Mouse (Mus musculus) forebrain, embryonic 11.5 days (tissue): ENCODE data around the gene Mfsd5. TPM values are rescaled to one million over a fixed set of nuclear protein-coding genes. Genes with fewer than 3 reads are reported as not detected.
A peak's percentile ranks its signal among the peaks of the same experiment; 100 is the strongest.

Experiments
- ATAC-seq: fragments of 200-750 bp; cut with Nextera tagmentation; replicated peaks from 2 replicates; pipeline ENCODE4 v1.8.0; 2017; ENCODE audit warnings: moderate TSS enrichment; ENCODE audit not compliant: low FRiP score
- DNase-seq: peaks from one replicate; pipeline ENCODE4 v3.0.0-alpha.2; 2017; ENCODE audit warnings: low spot score
- H3K27ac ChIP-seq: fragments of 300-500 bp; sonication (generic); 2 replicates; pipeline ENCODE4 v1.5.1; 2014; ENCODE audit warnings: low read depth, low read length
- H3K27me3 ChIP-seq: fragments of 300-500 bp; sonication (generic); 2 replicates; pipeline ENCODE4 v1.6.1; 2014; ENCODE audit warnings: mild to moderate bottlenecking, low read length, mixed read lengths; ENCODE audit not compliant: control insufficient read depth, insufficient read depth
- H3K36me3 ChIP-seq: fragments of 300-500 bp; sonication (generic); 2 replicates; pipeline ENCODE4 v1.6.1; 2014; ENCODE audit warnings: mild to moderate bottlenecking, low read length, moderate library complexity, mixed read lengths; ENCODE audit not compliant: control insufficient read depth, insufficient read depth
- H3K4me1 ChIP-seq: fragments of 300-500 bp; sonication (generic); replicated peaks from 2 replicates; pipeline ENCODE4 v1.6.1; 2014; ENCODE audit warnings: low read length, mixed read lengths; ENCODE audit not compliant: control insufficient read depth, insufficient read depth
- H3K4me2 ChIP-seq: fragments of 300-500 bp; sonication (generic); 2 replicates; pipeline ENCODE4 v1.6.1; 2014; ENCODE audit warnings: low read depth, mild to moderate bottlenecking, low read length, moderate library complexity, mixed read lengths; ENCODE audit not compliant: severe bottlenecking
- H3K4me3 ChIP-seq: fragments of 300-500 bp; sonication (generic); 2 replicates; pipeline ENCODE4 v1.5.1; 2014; ENCODE audit warnings: low read depth, low read length
- H3K9ac ChIP-seq: fragments of 300-500 bp; sonication (generic); 2 replicates; pipeline ENCODE4 v1.6.1; 2014; ENCODE audit warnings: low read length
- H3K9me3 ChIP-seq: fragments of 300-500 bp; sonication (generic); 2 replicates; pipeline ENCODE4 v1.6.1; 2016; ENCODE audit warnings: low read length, mixed read lengths; ENCODE audit not compliant: control insufficient read depth
- WGBS: fragments of 180-500 bp; shearing (Covaris S2); extraction: QIAGEN DNeasy Blood & Tissue Kit; methylation state at CpG from one replicate; pipeline ENCODE4 v1.1.7; 2014; 5-methylcytosine and 5-hydroxymethylcytosine counted together
- polyA plus RNA-seq: library from polyadenylated mRNA; unstranded; fragments of >200 nt; fragmentation: Nextera tagmentation; extraction: Ambion mirVana; gene quantifications from 2 replicates; pipeline ENCODE4 v1.2.1, GENCODE M21; 2014

Gene Mfsd5
- polyA plus RNA-seq, 1 experiment from 2014 or later, result 55.6 TPM

- Histone ChIP-seq H3K27me3 (peaks cover 17% of the 10 kb centered on the region), H3K4me2 (no peak overlapping the region), H3K4me1 (peaks cover 18% of the 10 kb centered on the region), H3K9me3 (no peaks in the 10 kb centered on the region), H3K27ac (no peak overlapping the region), H3K9ac (no peak overlapping the region), H3K36me3 (no peaks in the 10 kb centered on the region), H3K4me3 (no peak overlapping the region)
- ATAC-seq (no peak), DNase-seq (no peak)
- 86% methylated on average over 11 of the region's 11 CpGs for WGBS
Observed at GRCm38 (mm10) chr15:102239851-102240250, 39.4 kb upstream of the Mfsd5 start.

- DNase-seq (no peak), ATAC-seq (no peak)
- H3K4me2 ChIP-seq, result no peak overlapping the region
- no peak overlapping the region for H3K9ac ChIP-seq
- peaks cover 24% of the 10 kb centered on the region for H3K27me3 ChIP-seq
- H3K36me3 ChIP-seq, result no peaks in the 10 kb centered on the region
- H3K9me3 ChIP-seq, result no peaks in the 10 kb centered on the region
- peaks cover 14% of the 10 kb centered on the region for H3K4me1 ChIP-seq
- H3K27ac ChIP-seq, result no peak overlapping the region
- WGBS, result 83% methylated on average over 4 of the region's 4 CpGs
- H3K4me3 ChIP-seq, result no peak overlapping the region
Observed at GRCm38 (mm10) chr15:102240607-102241006, 38.6 kb upstream of the Mfsd5 start.

- Histone ChIP-seq H3K36me3 (no peaks in the 10 kb centered on the region), H3K27me3 (peaks cover 34% of the 10 kb centered on the region), H3K4me3 (no peak overlapping the region), H3K27ac (no peak overlapping the region), H3K4me2 (no peak overlapping the region), H3K9me3 (no peaks in the 10 kb centered on the region), H3K4me1 (peaks cover 22% of the 10 kb centered on the region), H3K9ac (no peak overlapping the region)
- 28% methylated on average over 12 of the region's 12 CpGs for WGBS
- DNase-seq (no peak), ATAC-seq (no peak)
Observed at GRCm38 (mm10) chr15:102242404-102243228, 36.6 kb upstream of the Mfsd5 start.

- DNase-seq (no peak), ATAC-seq (no peak)
- H3K4me2 ChIP-seq, result peak overlapping the region; percentile 26; the same call in 1 of the 2 replicates
- H3K36me3 ChIP-seq, result no peaks in the 10 kb centered on the region
- 10% methylated on average over 22 of the region's 22 CpGs for WGBS
- H3K27me3 ChIP-seq, result peaks cover 35% of the 10 kb centered on the region
- no peak overlapping the region for H3K4me3 ChIP-seq
- H3K4me1 ChIP-seq, result peaks cover 23% of the 10 kb centered on the region
- H3K9me3 ChIP-seq, result no peaks in the 10 kb centered on the region
- no peak overlapping the region; the same call in 1 of the 2 replicates for H3K9ac ChIP-seq
- no peak overlapping the region for H3K27ac ChIP-seq
Observed at GRCm38 (mm10) chr15:102243229-102244190, 35.7 kb upstream of the Mfsd5 start.

GRCm38 (mm10) chr15:102244306-102245191 lies 34.7 kb upstream of the Mfsd5 start:
- H3K27ac ChIP-seq, result no peak overlapping the region
- 8% methylated on average over 19 of the region's 19 CpGs for WGBS
- H3K9ac ChIP-seq, result peak overlapping the region; percentile 12; the same call in 1 of the 2 replicates
- peaks cover 33% of the 10 kb centered on the region for H3K4me1 ChIP-seq
- H3K4me2 ChIP-seq, result peak overlapping the region; percentile 78; the same call in 1 of the 2 replicates
- H3K4me3 ChIP-seq, result peak overlapping the region; percentile 54
- DNase-seq, result no peak
- H3K9me3 ChIP-seq, result no peaks in the 10 kb centered on the region
- H3K27me3 ChIP-seq, result peaks cover 39% of the 10 kb centered on the region
- no peaks in the 10 kb centered on the region for H3K36me3 ChIP-seq
- no peak for ATAC-seq

- H3K4me1 ChIP-seq, result peaks cover 36% of the 10 kb centered on the region
- peak overlapping the region; percentile 54 for H3K9ac ChIP-seq
- DNase-seq, result no peak
- H3K27me3 ChIP-seq, result peaks cover 43% of the 10 kb centered on the region
- H3K4me2 ChIP-seq, result peak overlapping the region; percentile 78
- H3K36me3 ChIP-seq, result no peaks in the 10 kb centered on the region
- no peak for ATAC-seq
- no peak overlapping the region for H3K27ac ChIP-seq
- peak overlapping the region; percentile 54 for H3K4me3 ChIP-seq
- H3K9me3 ChIP-seq, result no peaks in the 10 kb centered on the region
- 8% methylated on average over 14 of the region's 14 CpGs for WGBS
Observed at GRCm38 (mm10) chr15:102245461-102245881, 33.8 kb upstream of the Mfsd5 start.

- WGBS, result under 1% methylated on average over 39 of the region's 44 CpGs
- DNase-seq (peak; percentile 84), ATAC-seq (peak; percentile 69)
- Histone ChIP-seq H3K27ac (no peak overlapping the region; the same call in 1 of the 2 replicates), H3K27me3 (peaks cover 43% of the 10 kb centered on the region), H3K4me1 (peaks cover 36% of the 10 kb centered on the region), H3K4me3 (peak overlapping the region; percentile 54), H3K36me3 (no peaks in the 10 kb centered on the region), H3K9me3 (no peaks in the 10 kb centered on the region), H3K4me2 (peak overlapping the region; percentile 78), H3K9ac (peak overlapping the region; percentile 54)
Observed at GRCm38 (mm10) chr15:102245891-102246741, 33.1 kb upstream of the Mfsd5 start.
